Mouse (Mus musculus): ENCODE data around the gene Ak5. TPM values are rescaled to one million over a fixed set of nuclear protein-coding genes. Genes with fewer than 3 reads are reported as not detected.
"Not testable (repeated sequence)": the region's sequence is repeated elsewhere in the genome, so short reads cannot be mapped to it uniquely, and the experiment has no call there.

The Ak5 gene
- polyA plus RNA-seq, 1 experiment from 2014 or later: 1.8 TPM

GRCm38 (mm10) chr3:152620058-152620457 is 48.1 kb downstream of the Ak5 start:
- H3K36me3 ChIP-seq: no peaks in the 10 kb centered on the region
- H3K27me3 ChIP-seq: no peaks in the 10 kb centered on the region
- 89% methylated on average over 11 of the region's 11 CpGs for WGBS
- no peak overlapping the region for H3K9ac ChIP-seq
- H3K27ac ChIP-seq: no peak overlapping the region
- H3K4me2 ChIP-seq (replicated peaks): no peak overlapping the region
- ATAC-seq (ENCODE audit: low FRiP score, low read depth): no peak
- no peaks in the 10 kb centered on the region for H3K4me1 ChIP-seq
- no peaks in the 10 kb centered on the region for H3K9me3 ChIP-seq
- no peak overlapping the region for H3K4me3 ChIP-seq

DNA sequence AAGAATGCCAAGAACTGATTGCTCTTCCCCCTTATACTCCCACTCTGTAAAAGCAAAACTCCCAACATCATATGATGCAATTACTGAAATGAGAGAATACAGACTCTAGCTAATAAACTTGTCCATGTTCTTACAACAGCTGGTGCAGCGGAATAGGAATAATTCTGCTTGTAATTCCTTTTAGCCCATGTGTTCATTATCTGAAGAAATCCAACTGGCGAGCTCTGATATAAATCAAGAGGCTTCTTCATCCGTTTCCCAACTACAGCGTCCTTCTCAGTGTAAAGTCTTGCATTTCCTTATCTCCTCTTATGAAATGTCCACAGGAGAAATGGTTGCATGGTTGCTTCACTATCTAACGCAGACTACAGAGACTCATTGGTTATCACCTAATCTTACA is 59.1 kb downstream of the Ak5 start:
- Histone ChIP-seq H3K9me3 (peaks cover 4% of the 10 kb centered on the region), H3K27ac (no peak overlapping the region), H3K4me2 (replicated peaks) (no peak overlapping the region), H3K27me3 (no peaks in the 10 kb centered on the region), H3K4me3 (no peak overlapping the region), H3K36me3 (no peaks in the 10 kb centered on the region), H3K9ac (no peak overlapping the region), H3K4me1 (no peaks in the 10 kb centered on the region)
- WGBS: 88% methylated on average over 5 of the region's 5 CpGs
- ATAC-seq (ENCODE audit: low FRiP score, low read depth): no peak

- Histone ChIP-seq H3K9ac (no peak overlapping the region), H3K4me1 (no peaks in the 10 kb centered on the region), H3K36me3 (no peaks in the 10 kb centered on the region), H3K4me3 (no peak overlapping the region), H3K27ac (no peak overlapping the region), H3K4me2 (replicated peaks) (no peak overlapping the region), H3K9me3 (no peaks in the 10 kb centered on the region), H3K27me3 (no peaks in the 10 kb centered on the region)
- ATAC-seq (ENCODE audit: low FRiP score, low read depth): no peak
- WGBS: 56% methylated on average over 11 of the region's 11 CpGs
These were observed 62.3 kb downstream of the Ak5 start for GRCm38 (mm10) chr3:152605849-152606248.

DNA sequence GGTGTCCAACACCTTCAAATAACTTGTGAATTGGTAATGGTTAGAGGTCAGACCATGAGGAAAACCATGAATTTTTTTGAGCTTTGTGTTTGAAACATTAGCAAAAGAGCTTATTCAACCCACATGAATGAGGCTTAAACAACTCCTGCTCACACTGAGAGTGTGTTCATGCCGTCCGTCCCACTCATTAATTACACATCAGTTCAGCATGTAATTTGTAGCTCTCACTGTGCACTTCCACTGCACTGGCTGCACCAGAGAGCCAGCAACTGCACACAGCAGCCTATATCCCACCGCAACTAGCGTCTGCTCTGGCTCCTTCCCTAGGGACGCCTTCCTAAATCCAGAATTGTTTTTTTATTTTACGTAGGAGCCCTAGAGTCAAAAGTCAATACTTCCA is 68.5 kb downstream of the Ak5 start:
- Histone ChIP-seq H3K36me3 (no peaks in the 10 kb centered on the region), H3K9me3 (no peaks in the 10 kb centered on the region), H3K27me3 (no peaks in the 10 kb centered on the region), H3K4me2 (replicated peaks) (no peak overlapping the region), H3K9ac (no peak overlapping the region), H3K4me3 (no peak overlapping the region), H3K4me1 (no peaks in the 10 kb centered on the region), H3K27ac (no peak overlapping the region)
- WGBS: 53% methylated on average over 6 of the region's 6 CpGs
- ATAC-seq (ENCODE audit: low FRiP score, low read depth): no peak

DNA sequence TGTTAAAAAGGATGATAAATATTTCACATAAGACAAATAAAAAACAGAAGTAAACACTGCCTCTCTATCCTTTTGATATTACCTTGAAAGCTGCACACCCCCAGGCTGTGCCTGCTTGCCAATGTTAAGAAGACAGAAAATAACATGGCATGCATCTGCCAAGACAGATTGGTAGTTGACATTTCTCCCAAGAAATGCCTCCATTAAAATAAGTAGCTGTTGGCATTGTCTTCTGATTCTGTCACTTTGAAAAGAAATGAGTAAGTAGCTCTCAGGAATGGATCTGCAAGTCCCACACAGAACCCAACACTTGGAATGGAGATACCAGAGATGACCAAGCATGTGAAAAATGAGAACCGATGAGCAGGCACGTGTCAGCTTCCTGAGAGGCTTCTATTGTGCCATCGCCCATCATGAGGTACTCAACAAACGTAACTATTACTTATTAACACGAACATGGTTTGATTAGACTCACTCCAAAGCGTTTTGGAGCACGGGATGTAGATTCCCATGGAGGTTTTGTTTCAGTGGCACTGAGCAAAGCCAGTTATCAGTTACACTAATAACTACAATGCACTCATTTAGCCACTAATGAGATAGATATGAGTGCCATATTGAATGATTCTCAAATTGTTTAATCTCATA is 71.6 kb downstream of the Ak5 start:
- no peak for ATAC-seq (ENCODE audit: low FRiP score, low read depth)
- Histone ChIP-seq H3K9me3 (no peaks in the 10 kb centered on the region), H3K27me3 (no peaks in the 10 kb centered on the region), H3K27ac (no peak overlapping the region), H3K4me3 (no peak overlapping the region), H3K9ac (no peak overlapping the region), H3K36me3 (no peaks in the 10 kb centered on the region), H3K4me2 (replicated peaks) (no peak overlapping the region), H3K4me1 (no peaks in the 10 kb centered on the region)
- WGBS: 89% methylated on average over 7 of the region's 7 CpGs

GRCm38 (mm10) chr3:152592767-152593425 is 75.3 kb downstream of the Ak5 start:
- H3K4me2 ChIP-seq (replicated peaks): no peak overlapping the region
- no peaks in the 10 kb centered on the region for H3K36me3 ChIP-seq
- no peaks in the 10 kb centered on the region for H3K4me1 ChIP-seq
- ATAC-seq (ENCODE audit: low FRiP score, low read depth): no peak
- H3K27ac ChIP-seq: no peak overlapping the region
- no peak overlapping the region for H3K9ac ChIP-seq
- H3K4me3 ChIP-seq: no peak overlapping the region
- H3K27me3 ChIP-seq: no peaks in the 10 kb centered on the region
- WGBS: 78% methylated on average over 8 of the region's 8 CpGs
- no peaks in the 10 kb centered on the region for H3K9me3 ChIP-seq

- H3K4me2 ChIP-seq (replicated peaks): no peak overlapping the region
- WGBS: 77% methylated on average over 7 of the region's 7 CpGs
These were observed 77.7 kb downstream of the Ak5 start for GRCm38 (mm10) chr3:152590491-152590890.

DNA sequence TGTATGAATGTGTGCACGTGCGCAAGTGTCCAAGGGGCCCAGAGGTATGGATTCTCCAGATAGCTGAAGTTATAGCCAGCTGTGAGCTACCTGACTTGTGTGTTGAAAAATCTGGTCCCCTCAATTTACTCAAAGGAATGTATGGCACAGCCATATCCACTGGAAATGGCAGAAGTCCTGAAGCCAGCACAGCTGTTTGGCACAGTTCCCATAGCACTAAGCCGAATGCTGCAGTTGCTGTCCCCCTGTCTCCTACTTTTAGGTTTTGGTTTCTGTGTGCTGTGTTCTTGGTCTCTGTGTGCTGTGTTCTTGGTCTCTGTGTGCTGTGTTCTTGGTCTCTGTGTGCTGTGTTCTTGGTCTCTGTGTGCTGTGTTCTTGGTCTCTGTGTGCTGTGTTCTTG is 79.1 kb downstream of the Ak5 start:
- not testable (repeated sequence) for H3K9ac ChIP-seq; H3K36me3 ChIP-seq; H3K9me3 ChIP-seq; H3K4me3 ChIP-seq; H3K27me3 ChIP-seq; ATAC-seq (ENCODE audit: low FRiP score, low read depth); H3K4me2 ChIP-seq (replicated peaks); H3K4me1 ChIP-seq; H3K27ac ChIP-seq
- WGBS: 76% methylated on average over 3 of the region's 3 CpGs

More at GRCm38 (mm10) chr3:152590491-152590890, 77.7 kb downstream of the Ak5 start:
- Histone ChIP-seq H3K9ac (no peak overlapping the region), H3K36me3 (no peaks in the 10 kb centered on the region), H3K4me3 (no peak overlapping the region), H3K27me3 (no peaks in the 10 kb centered on the region), H3K9me3 (no peaks in the 10 kb centered on the region), H3K4me1 (no peaks in the 10 kb centered on the region), H3K27ac (no peak overlapping the region)
- ATAC-seq (ENCODE audit: low FRiP score, low read depth): no peak

- H3K4me1 ChIP-seq: no peaks in the 10 kb centered on the region
- no peak overlapping the region for H3K27ac ChIP-seq
- H3K36me3 ChIP-seq: no peaks in the 10 kb centered on the region
- no peak overlapping the region for H3K4me2 ChIP-seq (replicated peaks)
- ATAC-seq (ENCODE audit: low FRiP score, low read depth): no peak
- no peaks in the 10 kb centered on the region for H3K27me3 ChIP-seq
- H3K4me3 ChIP-seq: no peak overlapping the region
- WGBS: 68% methylated on average over 2 of the region's 2 CpGs
- H3K9me3 ChIP-seq: no peaks in the 10 kb centered on the region
- H3K9ac ChIP-seq: no peak overlapping the region
These were observed 81.2 kb downstream of the Ak5 start for GRCm38 (mm10) chr3:152587007-152587406.

DNA sequence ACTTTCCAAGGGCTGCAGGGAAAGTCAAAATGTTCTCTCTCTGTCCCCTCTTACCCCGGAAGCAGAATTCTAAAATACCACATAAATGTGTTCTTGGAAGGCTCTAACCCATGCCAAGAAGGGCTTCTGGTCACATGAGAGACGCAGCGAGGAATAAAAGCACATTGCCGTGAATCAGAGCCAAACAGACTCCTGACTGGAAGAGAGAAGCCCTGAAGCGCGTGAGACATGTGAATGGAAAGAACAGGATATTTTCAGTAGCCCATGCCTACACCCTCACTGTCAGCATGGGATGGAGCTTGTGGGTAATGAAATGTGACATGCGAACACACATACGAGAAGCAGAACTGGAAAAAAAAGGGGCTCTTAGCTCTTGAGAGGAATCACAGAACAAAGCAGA is 82.0 kb downstream of the Ak5 start:
- no peaks in the 10 kb centered on the region for H3K9me3 ChIP-seq
- no peak for ATAC-seq (ENCODE audit: low FRiP score, low read depth)
- WGBS: 79% methylated on average over 8 of the region's 8 CpGs
- no peak overlapping the region for H3K9ac ChIP-seq
- H3K36me3 ChIP-seq: no peaks in the 10 kb centered on the region
- H3K27me3 ChIP-seq: no peaks in the 10 kb centered on the region
- H3K27ac ChIP-seq: no peak overlapping the region
- no peak overlapping the region for H3K4me3 ChIP-seq
- no peaks in the 10 kb centered on the region for H3K4me1 ChIP-seq
- H3K4me2 ChIP-seq (replicated peaks): no peak overlapping the region

GRCm38 (mm10) chr3:152585581-152585980 is 82.6 kb downstream of the Ak5 start:
- no peak for ATAC-seq (ENCODE audit: low FRiP score, low read depth)
- 83% methylated on average over 6 of the region's 6 CpGs for WGBS
- Histone ChIP-seq H3K4me3 (no peak overlapping the region), H3K9me3 (no peaks in the 10 kb centered on the region), H3K4me2 (replicated peaks) (no peak overlapping the region), H3K4me1 (no peaks in the 10 kb centered on the region), H3K27me3 (no peaks in the 10 kb centered on the region), H3K27ac (no peak overlapping the region), H3K36me3 (no peaks in the 10 kb centered on the region), H3K9ac (no peak overlapping the region)

DNA sequence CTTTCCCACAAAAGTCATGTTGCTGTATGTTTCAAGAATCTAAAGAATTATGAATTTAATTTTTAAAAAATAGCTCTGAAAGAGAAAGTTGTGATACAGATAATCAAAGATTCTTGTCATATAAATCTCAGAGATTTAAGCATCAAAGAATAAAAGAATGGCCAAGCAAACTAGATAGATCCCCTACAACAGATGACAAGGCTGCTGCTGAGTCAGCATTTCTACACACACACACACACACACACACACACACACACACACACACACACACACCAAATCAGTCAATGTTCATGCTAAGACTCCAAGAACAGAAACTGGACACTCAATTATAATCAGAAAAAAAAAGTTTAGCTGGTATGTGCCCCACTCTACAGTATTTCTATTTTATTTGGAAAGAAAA is 85.1 kb downstream of the Ak5 start:
- H3K4me3 ChIP-seq: no peak overlapping the region
- no peaks in the 10 kb centered on the region for H3K36me3 ChIP-seq
- no peak for ATAC-seq (ENCODE audit: low FRiP score, low read depth)
- H3K27ac ChIP-seq: no peak overlapping the region
- no peaks in the 10 kb centered on the region for H3K9me3 ChIP-seq
- H3K9ac ChIP-seq: no peak overlapping the region
- no peaks in the 10 kb centered on the region for H3K27me3 ChIP-seq
- no peaks in the 10 kb centered on the region for H3K4me1 ChIP-seq
- H3K4me2 ChIP-seq (replicated peaks): no peak overlapping the region

- not testable (repeated sequence) for H3K4me1 ChIP-seq; H3K27me3 ChIP-seq; H3K4me3 ChIP-seq; H3K36me3 ChIP-seq; H3K9ac ChIP-seq; H3K4me2 ChIP-seq (replicated peaks); H3K9me3 ChIP-seq; H3K27ac ChIP-seq; ATAC-seq (ENCODE audit: low FRiP score, low read depth)
- 90% methylated on average over 3 of the region's 3 CpGs for WGBS
These were observed 86.3 kb downstream of the Ak5 start for GRCm38 (mm10) chr3:152581853-152582252.
